Mouse (Mus musculus): ENCODE results near the gene Dnajb5. TPM values are rescaled to one million over a fixed set of nuclear protein-coding genes. Genes with fewer than 3 reads are reported as not detected.

Gene Dnajb5
- polyA plus RNA-seq, 2 experiments, result 7.4 to 16.9 TPM

DNA sequence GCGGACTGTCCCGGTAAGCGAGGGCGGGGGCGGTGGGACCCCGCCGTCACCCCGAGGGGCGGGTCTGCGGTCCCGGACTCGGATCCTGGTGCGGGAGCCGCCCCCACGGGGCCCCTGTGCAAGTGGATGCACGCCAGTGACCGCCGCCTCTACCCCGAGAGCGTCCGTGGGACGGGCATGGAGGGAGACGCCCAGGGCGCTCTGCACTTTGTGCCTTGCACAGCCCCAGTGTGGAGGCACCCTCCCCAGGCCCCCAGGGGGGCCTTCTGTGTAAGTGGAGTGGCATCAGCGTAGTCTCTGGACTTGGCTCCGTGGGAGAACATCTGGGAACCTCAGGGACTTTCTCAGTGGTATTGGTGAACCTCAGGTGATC lies 32.2 kb upstream of the Dnajb5 start:
- Histone ChIP-seq H3K4me2 (replicated peaks; ENCODE audit: low read depth, low read length, severe bottlenecking) (peak overlapping the region; percentile 89), H3K27me3 (ENCODE audit: control insufficient read depth, insufficient read depth, low read length) (peaks cover 36% of the 10 kb centered on the region), H3K4me3 (replicated peaks; ENCODE audit: low read length) (peak overlapping the region; percentile 57), H3K27ac (replicated peaks; ENCODE audit: low read depth, low read length) (no peak overlapping the region), H3K4me1 (ENCODE audit: control insufficient read depth, insufficient read depth, low read length) (no peaks in the 10 kb centered on the region), H3K36me3 (ENCODE audit: control insufficient read depth, insufficient read depth, low read length) (no peaks in the 10 kb centered on the region), H3K9me3 (ENCODE audit: control insufficient read depth, low read length) (no peaks in the 10 kb centered on the region), H3K9ac (ENCODE audit: low read depth, low read length, severe bottlenecking) (peak overlapping the region; percentile 62)
- WGBS, result 2% methylated on average over 18 of the region's 26 CpGs
- ATAC-seq (ENCODE audit: low FRiP score, low read depth) (0 out of 2 replicates have a peak, but pooled peaks have one; percentile 23), DNase-seq (ENCODE audit: low spot score) (no peak)
- no peak for TF ChIP-seq POLR2A (IDR thresholded peaks at IDR 0.05; ENCODE audit: borderline replicate concordance, extremely low read depth, insufficient read depth, insufficient read length)

DNA sequence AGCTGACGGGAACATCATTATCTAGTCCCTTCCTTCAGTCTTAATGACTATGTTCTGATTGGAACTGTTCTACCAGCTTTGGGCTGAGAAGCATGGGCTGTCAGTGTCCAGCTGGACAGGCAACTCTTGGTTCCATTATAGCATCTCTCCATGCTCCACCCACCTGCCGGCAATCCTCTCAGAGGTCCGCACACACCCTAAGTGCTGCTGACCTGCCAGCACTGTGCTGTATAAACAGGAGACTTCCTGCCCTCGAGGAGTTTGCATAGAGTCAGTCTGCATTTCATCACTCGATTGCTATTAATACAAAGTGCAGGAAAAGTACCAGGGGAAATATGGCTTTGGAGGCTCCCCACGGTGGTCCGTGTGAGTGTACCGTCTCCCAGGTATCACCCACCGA lies 28.9 kb upstream of the Dnajb5 start:
- ATAC-seq (ENCODE audit: low FRiP score, low read depth) (no peak), DNase-seq (ENCODE audit: low spot score) (no peak)
- Histone ChIP-seq H3K9ac (ENCODE audit: low read depth, low read length, severe bottlenecking) (no peak overlapping the region), H3K9me3 (ENCODE audit: control insufficient read depth, low read length) (no peaks in the 10 kb centered on the region), H3K36me3 (ENCODE audit: control insufficient read depth, insufficient read depth, low read length) (no peaks in the 10 kb centered on the region), H3K4me2 (replicated peaks; ENCODE audit: low read depth, low read length, severe bottlenecking) (no peak overlapping the region), H3K27me3 (ENCODE audit: control insufficient read depth, insufficient read depth, low read length) (peaks cover 30% of the 10 kb centered on the region), H3K4me1 (ENCODE audit: control insufficient read depth, insufficient read depth, low read length) (no peaks in the 10 kb centered on the region), H3K4me3 (replicated peaks; ENCODE audit: low read length) (no peak overlapping the region), H3K27ac (replicated peaks; ENCODE audit: low read depth, low read length) (no peak overlapping the region)
- WGBS, result 79% methylated on average over 9 of the region's 9 CpGs
- TF ChIP-seq POLR2A (IDR thresholded peaks at IDR 0.05; ENCODE audit: borderline replicate concordance, extremely low read depth, insufficient read depth, insufficient read length), result no peak

DNA sequence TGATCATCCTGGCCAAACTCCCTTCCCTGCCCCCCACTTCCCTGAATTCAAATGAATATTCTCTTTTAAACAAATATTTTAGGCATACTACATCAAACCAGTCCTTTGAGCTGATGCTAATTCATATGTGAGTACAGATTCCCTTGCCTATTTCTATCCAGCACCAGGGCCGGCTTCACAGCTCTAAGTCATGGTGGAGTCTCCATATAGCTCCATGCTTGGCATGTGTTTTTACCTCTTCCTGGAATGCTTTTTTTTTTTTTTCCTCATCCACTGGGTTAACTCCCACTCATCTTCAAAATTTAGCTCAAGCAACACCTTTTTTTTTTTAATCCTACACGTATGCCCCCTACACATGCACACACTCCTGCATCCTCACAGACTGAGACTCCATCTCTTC lies 28.1 kb upstream of the Dnajb5 start:
- no peaks in the 10 kb centered on the region for H3K9me3 ChIP-seq (ENCODE audit: control insufficient read depth, low read length)
- TF ChIP-seq POLR2A (IDR thresholded peaks at IDR 0.05; ENCODE audit: borderline replicate concordance, extremely low read depth, insufficient read depth, insufficient read length), result no peak
- DNase-seq (ENCODE audit: low spot score) (no peak), ATAC-seq (ENCODE audit: low FRiP score, low read depth) (no peak)
- no peaks in the 10 kb centered on the region for H3K36me3 ChIP-seq (ENCODE audit: control insufficient read depth, insufficient read depth, low read length)
- H3K27me3 ChIP-seq (ENCODE audit: control insufficient read depth, insufficient read depth, low read length), result peaks cover 22% of the 10 kb centered on the region
- no peak overlapping the region for H3K27ac ChIP-seq (replicated peaks; ENCODE audit: low read depth, low read length)
- H3K4me1 ChIP-seq (ENCODE audit: control insufficient read depth, insufficient read depth, low read length), result no peaks in the 10 kb centered on the region
- H3K4me2 ChIP-seq (replicated peaks; ENCODE audit: low read depth, low read length, severe bottlenecking), result no peak overlapping the region
- WGBS, result 76% methylated on average over 2 of the region's 2 CpGs
- H3K4me3 ChIP-seq (replicated peaks; ENCODE audit: low read length), result no peak overlapping the region
- H3K9ac ChIP-seq (ENCODE audit: low read depth, low read length, severe bottlenecking), result no peak overlapping the region

DNA sequence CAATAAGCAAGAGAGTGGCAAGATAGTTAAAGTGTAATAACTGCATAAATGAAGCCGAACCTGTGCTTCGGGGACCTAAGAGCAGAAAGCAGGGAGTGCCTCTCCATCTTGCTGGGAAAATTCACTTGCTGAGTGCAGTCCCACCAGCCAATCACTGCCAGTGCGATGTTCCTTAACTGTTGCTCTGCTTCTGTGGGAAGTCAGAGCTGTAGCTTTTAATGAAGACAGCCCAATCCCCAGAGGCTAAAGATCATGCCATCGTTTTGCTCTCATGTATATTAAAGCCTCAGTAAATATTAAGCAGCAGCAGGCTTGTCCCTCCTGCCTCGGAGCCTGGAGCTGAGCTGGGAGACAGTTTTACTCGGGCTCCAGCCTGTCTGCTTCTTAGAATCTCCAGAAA lies 27.6 kb upstream of the Dnajb5 start:
- Histone ChIP-seq H3K9ac (ENCODE audit: low read depth, low read length, severe bottlenecking) (no peak overlapping the region), H3K9me3 (ENCODE audit: control insufficient read depth, low read length) (no peaks in the 10 kb centered on the region), H3K27me3 (ENCODE audit: control insufficient read depth, insufficient read depth, low read length) (peaks cover 19% of the 10 kb centered on the region), H3K27ac (replicated peaks; ENCODE audit: low read depth, low read length) (no peak overlapping the region), H3K4me1 (ENCODE audit: control insufficient read depth, insufficient read depth, low read length) (no peaks in the 10 kb centered on the region), H3K4me3 (replicated peaks; ENCODE audit: low read length) (no peak overlapping the region), H3K4me2 (replicated peaks; ENCODE audit: low read depth, low read length, severe bottlenecking) (no peak overlapping the region), H3K36me3 (ENCODE audit: control insufficient read depth, insufficient read depth, low read length) (no peaks in the 10 kb centered on the region)
- no peak for TF ChIP-seq POLR2A (IDR thresholded peaks at IDR 0.05; ENCODE audit: borderline replicate concordance, extremely low read depth, insufficient read depth, insufficient read length)
- DNase-seq (ENCODE audit: low spot score) (no peak), ATAC-seq (ENCODE audit: low FRiP score, low read depth) (no peak)
- WGBS, result 56% methylated on average over 6 of the region's 6 CpGs

DNA sequence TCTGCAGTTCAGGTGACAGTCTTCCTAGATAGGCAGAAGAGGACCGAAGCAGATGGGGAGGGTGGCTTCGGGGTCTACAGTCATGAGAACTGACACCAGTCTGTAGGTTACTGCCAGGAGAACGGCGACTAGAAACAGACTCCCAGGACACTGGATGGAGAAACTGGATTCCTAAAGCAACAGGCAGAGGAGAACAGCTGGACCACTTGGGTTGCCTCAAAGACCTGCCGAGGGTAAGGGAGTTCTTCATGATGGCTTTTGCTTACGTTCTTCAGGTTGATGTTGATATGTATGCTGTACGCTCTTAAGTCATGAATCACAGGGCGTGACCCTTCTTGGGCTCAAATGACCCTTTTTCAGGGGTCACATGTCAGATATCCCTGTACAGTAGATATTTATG lies 27.2 kb upstream of the Dnajb5 start:
- no peak for TF ChIP-seq POLR2A (IDR thresholded peaks at IDR 0.05; ENCODE audit: borderline replicate concordance, extremely low read depth, insufficient read depth, insufficient read length)
- ATAC-seq (ENCODE audit: low FRiP score, low read depth) (no peak), DNase-seq (ENCODE audit: low spot score) (no peak)
- Histone ChIP-seq H3K4me3 (replicated peaks; ENCODE audit: low read length) (no peak overlapping the region), H3K4me1 (ENCODE audit: control insufficient read depth, insufficient read depth, low read length) (no peaks in the 10 kb centered on the region), H3K27ac (replicated peaks; ENCODE audit: low read depth, low read length) (no peak overlapping the region), H3K9ac (ENCODE audit: low read depth, low read length, severe bottlenecking) (no peak overlapping the region), H3K27me3 (ENCODE audit: control insufficient read depth, insufficient read depth, low read length) (peaks cover 16% of the 10 kb centered on the region), H3K36me3 (ENCODE audit: control insufficient read depth, insufficient read depth, low read length) (no peaks in the 10 kb centered on the region), H3K9me3 (ENCODE audit: control insufficient read depth, low read length) (no peaks in the 10 kb centered on the region), H3K4me2 (replicated peaks; ENCODE audit: low read depth, low read length, severe bottlenecking) (no peak overlapping the region)
- 78% methylated on average over 8 of the region's 8 CpGs for WGBS
